ENCODE assay signal across 8 mouse cellular contexts in the genomic region with DNA sequence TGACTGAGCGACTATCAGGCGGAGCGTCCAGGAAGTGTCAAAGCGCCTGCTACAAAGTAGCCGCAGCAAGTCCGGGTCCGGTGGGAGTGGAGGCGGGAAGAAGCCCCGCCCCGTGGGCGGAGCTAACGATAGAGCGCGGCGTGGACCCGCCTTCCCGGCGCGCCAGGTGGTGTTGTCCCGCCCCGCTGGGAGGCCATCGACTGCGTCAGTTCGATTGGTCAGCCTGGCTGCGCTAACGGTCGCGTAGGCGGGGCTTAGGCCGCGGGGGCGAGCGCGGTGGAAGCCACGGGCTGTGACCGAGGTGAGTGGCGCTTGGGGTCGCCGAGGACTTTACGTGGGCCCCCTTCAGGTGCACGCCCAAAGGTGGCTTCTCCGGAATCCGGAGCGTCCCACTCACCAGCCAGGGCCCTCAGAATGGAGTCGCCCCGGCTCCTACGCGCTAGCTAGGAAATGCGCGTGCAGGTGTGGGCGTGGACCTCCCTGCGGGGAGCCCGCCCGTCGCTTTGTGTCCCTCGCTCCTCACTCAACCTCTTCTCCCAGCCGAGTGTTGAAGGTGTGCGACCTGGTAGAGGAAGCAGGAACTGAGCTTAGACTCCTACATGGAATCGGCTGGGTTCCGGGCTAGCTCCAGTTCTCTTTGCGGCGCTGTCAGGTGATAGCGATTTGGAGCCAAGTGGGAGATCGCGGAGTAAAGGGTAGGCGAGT. TPM values are rescaled to one million over a fixed set of nuclear protein-coding genes. Genes with fewer than 3 reads are reported as not detected.
DNase-seq lines count a peak whose midpoint lies in the region; ATAC-seq lines count a peak whose summit lies in the region.

Gene Cep70 (plus strand): TSS at position 178 of the 705 bp plus-strand sequence.

- peak; percentile 97 for DNase-seq in NIH3T3 (ENCODE audit: low read depth)
- peak; percentile 99 for DNase-seq in cerebellum, postnatal 10 days
- DNase-seq in frontal cortex, postnatal 10 days (ENCODE audit: low spot score in 2 of 2): peak; percentile 88 to 92
- peak; percentile 89 to 92 for DNase-seq in layer of hippocampus, postnatal 25 days (ENCODE audit: extremely low spot score in 1 of 2, low spot score in 1 of 2)
- peak; percentile 96 for DNase-seq in lung, postnatal 25 days (ENCODE audit: low spot score)
- peak; percentile 99 for DNase-seq in retina, embryonic 14.5 days (ENCODE audit: low spot score)
- peak; percentile 98 for DNase-seq in thymus, postnatal 4 days

- H3K27me3 ChIP-seq in hindbrain, embryonic 13.5 days: no peaks in the 10 kb centered on the region

- peak within 1 kb of the TSS; percentile 92 for H3K27ac ChIP-seq in hindbrain, embryonic 13.5 days

- peaks cover 40% of the 10 kb centered on the region for H3K4me1 ChIP-seq in hindbrain, embryonic 13.5 days (replicated peaks)

- ATAC-seq in hindbrain, embryonic 13.5 days (ENCODE audit: low FRiP score): peak; percentile 94

- peak within 1 kb of the TSS; percentile 86 for H3K9ac ChIP-seq in hindbrain, embryonic 13.5 days

- peak within 1 kb of the TSS; percentile 83 for H3K4me3 ChIP-seq in hindbrain, embryonic 13.5 days

- H3K36me3 ChIP-seq in hindbrain, embryonic 13.5 days: peaks cover 19% of the 10 kb centered on the region

- under 1% methylated on average over 66 of the region's 66 CpGs for WGBS in hindbrain, embryonic 13.5 days

- H3K4me2 ChIP-seq in hindbrain, embryonic 13.5 days: peak within 1 kb of the TSS; percentile 66

- H3K9me3 ChIP-seq in hindbrain, embryonic 13.5 days: no peaks in the 10 kb centered on the region

RNA-seq across cellular contexts. Expression of gene Cep70, which starts in this region (rescaled TPM):
- 73.8 and 75.2 TPM in 2 replicates for polyA plus RNA-seq in hindbrain, embryonic 13.5 days (2015; fragmentation: Nextera tagmentation; extraction: Ambion mirVana)
- 10 to 100 TPM; 15.8 to 29.3 TPM for total RNA-seq in layer of hippocampus, postnatal 25 days (2021)

Comparison
In these comparisons a context has a peak if more than half of its experiments do, and no peak if none do; other contexts are left out.
1. Peak in every context shown above with its lines: DNase-seq, ATAC-seq, H3K4me3 ChIP-seq and H3K27ac ChIP-seq.